Mouse (Mus musculus) liver, adult 2 months (tissue): ENCODE measurements around the gene Zbtb7b.

Source experiments
- CTCF ChIP-seq: fragments of 200-500 bp; IDR thresholded peaks from 2 replicates; pipeline ENCODE4 v1.5.1; 2011; ENCODE audit warnings: low read depth, low read length, control low read depth
- POLR2A ChIP-seq: fragments of 200-500 bp; IDR thresholded peaks from 2 replicates; pipeline ENCODE4 v1.6.1; 2011; ENCODE audit warnings: low read length, control low read depth; ENCODE audit not compliant: insufficient read depth; ENCODE audit errors: extremely low read depth

DNA sequence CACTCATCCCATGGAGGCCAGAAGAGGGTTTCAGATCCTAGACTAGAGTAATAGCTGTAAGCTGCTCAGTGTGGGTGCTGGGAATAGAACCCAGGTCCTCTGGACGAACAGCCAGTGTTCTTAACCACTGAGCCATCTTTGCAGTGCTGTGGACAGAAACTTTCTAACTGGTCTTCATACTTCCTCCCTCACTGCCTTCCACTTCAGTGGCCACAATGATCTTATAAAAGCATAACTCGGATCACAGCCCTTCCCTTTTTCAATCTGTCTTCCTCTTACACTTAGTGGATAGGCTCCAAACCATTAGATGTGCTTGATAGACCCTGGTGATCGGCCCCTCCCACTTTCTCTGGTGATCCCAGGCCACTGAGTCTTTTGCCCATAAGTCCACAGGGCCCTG is 34.3 kb downstream of the Zbtb7b start:
- TF ChIP-seq CTCF (no peak), POLR2A (no peak)
